Mouse (Mus musculus): ENCODE results near the gene Klf12.

DNA sequence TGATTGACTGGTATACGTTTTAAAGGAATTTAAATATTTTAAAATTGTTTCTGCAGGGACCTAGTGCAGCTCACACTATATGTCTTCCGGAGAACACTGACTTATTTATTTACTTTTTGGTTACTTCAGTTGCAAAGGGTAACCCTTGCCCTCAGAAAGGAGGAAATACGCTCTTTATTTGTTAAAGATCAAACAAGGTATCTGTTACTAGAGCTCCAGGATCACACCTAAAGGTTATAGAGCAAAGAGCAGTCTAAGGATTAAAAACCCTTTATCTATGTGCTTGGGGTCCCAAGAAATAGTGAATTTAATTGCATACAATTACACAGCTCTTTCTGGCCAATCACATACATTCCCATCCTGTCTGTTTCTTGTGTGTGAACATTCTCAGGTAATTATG, 188.7 kb downstream of the Klf12 start:
- TF ChIP-seq HCFC1 (IDR thresholded peaks at IDR 0.05; ENCODE audit: low read depth, low read length) = no peak
- TF ChIP-seq ELF1 (IDR thresholded peaks at IDR 0.05; ENCODE audit: low read depth, low read length) = no peak
- TF ChIP-seq CHD2 (IDR thresholded peaks at IDR 0.05; ENCODE audit: low read length) = no peak
- no peak for TF ChIP-seq MAX (IDR thresholded peaks at IDR 0.05; ENCODE audit: low read length)

Measured in CH12.LX (cell line).